Mouse (Mus musculus): ENCODE results near the gene Ubac2. TPM values are rescaled to one million over a fixed set of nuclear protein-coding genes. Genes with fewer than 3 reads are reported as not detected.
A peak's percentile ranks its signal among the peaks of the same experiment; 100 is the strongest.
"Not testable (repeated sequence)": the region's sequence is repeated elsewhere in the genome, so short reads cannot be mapped to it uniquely, and the experiment has no call there.

Ubac2 gene
- polyA plus RNA-seq, 1 experiment from 2014 or later, result 38.5 TPM

DNA sequence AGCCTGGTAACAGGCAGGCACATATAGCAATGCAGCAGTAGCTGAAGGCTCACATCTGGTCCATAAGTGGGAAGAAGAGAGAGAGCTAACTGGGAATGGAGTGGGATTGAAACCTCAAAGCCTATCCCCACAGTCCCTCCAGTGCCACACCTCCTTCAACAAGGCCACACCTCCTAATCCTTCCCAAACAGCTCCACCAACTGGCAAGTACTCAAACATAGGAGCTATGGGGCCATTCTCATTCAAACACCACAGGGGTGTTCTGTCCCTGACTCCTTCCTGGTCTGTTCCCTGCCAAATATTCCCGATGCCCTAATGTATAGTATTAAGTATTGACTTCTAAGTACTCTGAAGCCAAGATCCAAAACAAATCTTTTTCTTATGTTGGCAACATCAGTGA, 27.2 kb upstream of the Ubac2 start:
- Histone ChIP-seq H3K4me2 (replicated peaks; ENCODE audit: low read depth) (no peak overlapping the region), H3K9me3 (ENCODE audit: control insufficient read depth, low read length) (no peaks in the 10 kb centered on the region), H3K4me3 (ENCODE audit: low read depth, low read length) (no peak overlapping the region), H3K27ac (replicated peaks) (no peak overlapping the region), H3K9ac (ENCODE audit: low read length) (no peak overlapping the region), H3K36me3 (ENCODE audit: control insufficient read depth, insufficient read depth, low read length) (no peaks in the 10 kb centered on the region), H3K27me3 (ENCODE audit: control insufficient read depth, insufficient read depth, low read length) (no peaks in the 10 kb centered on the region), H3K4me1 (replicated peaks; ENCODE audit: control insufficient read depth, insufficient read depth) (no peaks in the 10 kb centered on the region)
- 97% methylated on average over 1 of the region's 1 CpGs for WGBS
- no peak for ATAC-seq (ENCODE audit: low FRiP score, low TSS enrichment)
- DNase-seq (ENCODE audit: low spot score), result no peak
- TF ChIP-seq CTCF (IDR thresholded peaks at IDR 0.05; ENCODE audit: low read depth) (no peak), EP300 (optimal IDR thresholded peaks at IDR 0.05) (no peak)

DNA sequence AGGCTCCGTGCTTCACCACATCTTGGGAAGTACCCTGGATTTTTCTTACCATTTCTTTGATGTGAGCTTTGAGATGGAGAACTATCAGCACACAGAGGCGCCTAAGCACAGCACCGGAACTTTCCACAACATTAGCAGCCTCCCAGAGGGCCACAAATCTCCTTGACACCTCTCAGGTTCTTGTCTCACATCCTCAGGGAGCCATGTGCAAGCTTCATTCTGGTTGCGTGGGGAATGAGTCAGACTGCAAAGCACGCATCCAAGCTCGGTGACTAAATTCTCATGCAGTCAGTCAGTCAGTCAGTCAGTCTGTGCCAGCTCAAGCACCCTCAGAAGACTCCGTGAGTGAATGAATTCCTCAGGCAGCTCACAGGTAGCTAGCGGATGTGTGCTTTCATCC, 25.9 kb upstream of the Ubac2 start:
- H3K4me3 ChIP-seq (ENCODE audit: low read depth, low read length), result no peak overlapping the region
- TF ChIP-seq CTCF (IDR thresholded peaks at IDR 0.05; ENCODE audit: low read depth) (no peak), EP300 (optimal IDR thresholded peaks at IDR 0.05) (no peak)
- H3K36me3 ChIP-seq (ENCODE audit: control insufficient read depth, insufficient read depth, low read length), result no peaks in the 10 kb centered on the region
- no peak overlapping the region for H3K27ac ChIP-seq (replicated peaks)
- no peaks in the 10 kb centered on the region for H3K27me3 ChIP-seq (ENCODE audit: control insufficient read depth, insufficient read depth, low read length)
- 75% methylated on average over 8 of the region's 8 CpGs for WGBS
- ATAC-seq (ENCODE audit: low FRiP score, low TSS enrichment) (no peak), DNase-seq (ENCODE audit: low spot score) (no peak)
- no peaks in the 10 kb centered on the region for H3K9me3 ChIP-seq (ENCODE audit: control insufficient read depth, low read length)
- H3K4me2 ChIP-seq (replicated peaks; ENCODE audit: low read depth), result no peak overlapping the region
- no peaks in the 10 kb centered on the region for H3K4me1 ChIP-seq (replicated peaks; ENCODE audit: control insufficient read depth, insufficient read depth)
- no peak overlapping the region for H3K9ac ChIP-seq (ENCODE audit: low read length)

DNA sequence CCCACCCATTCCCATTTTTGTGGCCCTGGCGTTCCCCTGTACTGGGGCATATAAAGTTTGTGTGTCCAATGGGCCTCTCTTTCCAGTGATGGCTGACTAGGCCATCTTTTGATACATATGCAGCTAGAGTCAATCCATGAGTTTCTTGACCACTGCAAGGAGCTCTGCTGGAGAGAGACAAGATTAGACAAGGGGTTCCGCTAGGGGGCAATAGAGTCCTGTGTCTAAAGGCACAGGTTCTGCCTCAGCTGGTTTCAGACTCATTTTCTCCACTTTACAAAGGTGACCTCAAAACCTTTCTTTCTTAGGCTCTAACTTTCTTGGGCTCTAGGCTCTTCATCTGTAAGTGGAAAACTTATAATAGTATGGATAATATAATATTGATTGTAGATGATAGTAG, 13.3 kb upstream of the Ubac2 start:
- not testable (repeated sequence) for H3K27ac ChIP-seq (replicated peaks); H3K4me3 ChIP-seq (ENCODE audit: low read depth, low read length); H3K9ac ChIP-seq (ENCODE audit: low read length); H3K4me2 ChIP-seq (replicated peaks; ENCODE audit: low read depth); H3K36me3 ChIP-seq (ENCODE audit: control insufficient read depth, insufficient read depth, low read length); H3K27me3 ChIP-seq (ENCODE audit: control insufficient read depth, insufficient read depth, low read length); H3K4me1 ChIP-seq (replicated peaks; ENCODE audit: control insufficient read depth, insufficient read depth); H3K9me3 ChIP-seq (ENCODE audit: control insufficient read depth, low read length)
- WGBS, result 10% methylated on average over 2 of the region's 2 CpGs
- peak; percentile 85 for TF ChIP-seq CTCF (IDR thresholded peaks at IDR 0.05; ENCODE audit: low read depth)
- ATAC-seq (ENCODE audit: low FRiP score, low TSS enrichment) (peak; percentile 73; the same call in 1 of the 2 replicates), DNase-seq (ENCODE audit: low spot score) (peak; percentile 75)

DNA sequence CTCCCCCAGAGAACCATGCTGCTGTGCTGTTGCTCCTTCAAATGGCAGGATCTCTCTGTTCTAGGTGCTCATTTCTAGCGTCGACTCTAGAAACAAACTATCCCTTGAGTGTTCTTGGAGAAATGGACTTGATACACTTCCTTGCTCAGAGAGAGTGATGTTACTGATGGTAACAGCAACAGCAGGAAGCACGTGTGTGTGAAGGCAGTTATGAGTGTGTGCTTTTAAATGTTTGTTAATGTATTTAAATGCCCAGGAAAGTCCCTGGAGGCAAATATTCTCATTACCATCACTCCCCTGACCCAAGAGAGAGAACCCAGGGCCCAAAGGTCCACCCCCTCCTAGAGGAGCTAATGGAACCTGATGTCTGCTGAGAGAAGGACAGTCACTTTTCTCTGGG, 11.8 kb upstream of the Ubac2 start:
- WGBS, result 65% methylated on average over 3 of the region's 3 CpGs
- no peak for DNase-seq (ENCODE audit: low spot score)
- Histone ChIP-seq H3K4me1 (replicated peaks; ENCODE audit: control insufficient read depth, insufficient read depth) (no peaks in the 10 kb centered on the region), H3K4me3 (ENCODE audit: low read depth, low read length) (no peak overlapping the region), H3K9me3 (ENCODE audit: control insufficient read depth, low read length) (no peaks in the 10 kb centered on the region), H3K4me2 (replicated peaks; ENCODE audit: low read depth) (no peak overlapping the region), H3K27ac (replicated peaks) (no peak overlapping the region), H3K27me3 (ENCODE audit: control insufficient read depth, insufficient read depth, low read length) (no peaks in the 10 kb centered on the region), H3K9ac (ENCODE audit: low read length) (no peak overlapping the region), H3K36me3 (ENCODE audit: control insufficient read depth, insufficient read depth, low read length) (no peaks in the 10 kb centered on the region)
- ATAC-seq (ENCODE audit: low FRiP score, low TSS enrichment), result no peak
- TF ChIP-seq EP300 (optimal IDR thresholded peaks at IDR 0.05) (no peak), CTCF (IDR thresholded peaks at IDR 0.05; ENCODE audit: low read depth) (no peak)

DNA sequence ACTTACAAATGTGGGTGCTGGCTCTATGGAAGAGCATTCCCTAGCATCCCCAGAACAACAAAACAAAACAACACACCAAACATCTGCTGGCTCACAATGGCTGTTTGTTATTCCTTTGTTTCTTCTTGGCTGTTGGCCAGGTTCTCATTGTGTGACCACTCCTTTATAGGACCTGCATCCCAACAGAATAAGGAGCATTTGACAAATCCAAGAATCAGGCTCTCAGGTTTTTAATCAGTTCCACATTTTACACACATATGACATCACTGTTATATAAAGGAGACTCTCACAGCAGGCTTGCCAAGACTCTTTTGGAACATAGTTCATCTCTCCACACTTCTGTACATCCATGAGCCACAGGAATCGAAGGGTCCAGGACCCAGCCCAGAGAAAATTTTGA, 9.3 kb upstream of the Ubac2 start:
- 45% methylated on average over 1 of the region's 1 CpGs for WGBS
- H3K4me1 ChIP-seq (replicated peaks; ENCODE audit: control insufficient read depth, insufficient read depth), result no peaks in the 10 kb centered on the region
- no peak overlapping the region for H3K9ac ChIP-seq (ENCODE audit: low read length)
- no peak overlapping the region for H3K4me3 ChIP-seq (ENCODE audit: low read depth, low read length)
- no peaks in the 10 kb centered on the region for H3K27me3 ChIP-seq (ENCODE audit: control insufficient read depth, insufficient read depth, low read length)
- no peaks in the 10 kb centered on the region for H3K9me3 ChIP-seq (ENCODE audit: control insufficient read depth, low read length)
- H3K36me3 ChIP-seq (ENCODE audit: control insufficient read depth, insufficient read depth, low read length), result no peaks in the 10 kb centered on the region
- no peak for TF ChIP-seq CTCF (IDR thresholded peaks at IDR 0.05; ENCODE audit: low read depth)
- ATAC-seq (ENCODE audit: low FRiP score, low TSS enrichment) (no peak), DNase-seq (ENCODE audit: low spot score) (no peak)
- no peak overlapping the region for H3K27ac ChIP-seq (replicated peaks)
- H3K4me2 ChIP-seq (replicated peaks; ENCODE audit: low read depth), result no peak overlapping the region

DNA sequence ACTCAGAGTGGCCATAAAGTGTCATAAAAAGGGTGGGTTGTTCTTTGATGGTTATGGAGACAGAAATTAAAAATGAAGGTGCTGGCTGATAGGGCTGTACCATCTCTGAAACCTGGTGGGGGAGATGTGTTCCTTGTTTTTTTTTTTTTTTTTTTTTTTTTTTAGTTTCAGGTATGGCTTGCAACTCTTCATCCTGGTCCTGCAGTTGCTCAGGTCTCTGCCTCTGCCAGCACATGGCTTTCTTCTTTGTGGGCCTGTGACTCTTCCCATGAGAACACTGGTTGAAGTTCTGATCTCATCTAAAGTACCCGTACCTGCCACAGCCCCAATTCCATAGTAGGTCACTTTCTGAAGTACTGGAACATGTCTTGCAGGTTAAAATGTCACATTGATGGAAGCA, 5.7 kb upstream of the Ubac2 start:
- peak overlapping the region; percentile 25 for H3K27ac ChIP-seq (replicated peaks)
- no peak for ATAC-seq (ENCODE audit: low FRiP score, low TSS enrichment)

More for the DNA sequence above, 5.7 kb upstream of the Ubac2 start:
- Histone ChIP-seq H3K36me3 (ENCODE audit: control insufficient read depth, insufficient read depth, low read length) (no peaks in the 10 kb centered on the region), H3K4me1 (replicated peaks; ENCODE audit: control insufficient read depth, insufficient read depth) (no peaks in the 10 kb centered on the region), H3K9ac (ENCODE audit: low read length) (no peak overlapping the region), H3K9me3 (ENCODE audit: control insufficient read depth, low read length) (no peaks in the 10 kb centered on the region), H3K27me3 (ENCODE audit: control insufficient read depth, insufficient read depth, low read length) (no peaks in the 10 kb centered on the region), H3K4me3 (ENCODE audit: low read depth, low read length) (no peak overlapping the region), H3K4me2 (replicated peaks; ENCODE audit: low read depth) (no peak overlapping the region)
- no peak for DNase-seq (ENCODE audit: low spot score)
- TF ChIP-seq CTCF (IDR thresholded peaks at IDR 0.05; ENCODE audit: low read depth) (no peak), EP300 (optimal IDR thresholded peaks at IDR 0.05) (no peak)
- WGBS, result 60% methylated on average over 1 of the region's 1 CpGs
